Mouse (Mus musculus) liver, adult 2 months (tissue): ENCODE measurements at regions not wholly inside any gene's neighbourhood (a gene's known extent, or its start where the extent isn't known, plus 50 kb on each side); places are given as distances from the start of the nearest gene placed in this dataset.
A peak's percentile ranks its signal among the peaks of the same experiment; 100 is the strongest.

Source experiments
- DNase-seq: peaks from one replicate; pipeline ENCODE4 v3.0.0-alpha.2; 2011; ENCODE audit warnings: low read depth, low spot score; ENCODE audit errors: extremely low read depth
- H3K27ac ChIP-seq: fragments of 200-500 bp; replicated peaks from 2 replicates; pipeline ENCODE4 v1.5.1; 2012; ENCODE audit warnings: low read depth, mild to moderate bottlenecking, control low read depth, inconsistent platforms, low read length; ENCODE audit not compliant: insufficient read depth
- H3K27me3 ChIP-seq: fragments of 200-500 bp; 2 replicates; pipeline ENCODE4 v1.6.1; 2012; ENCODE audit warnings: mild to moderate bottlenecking, moderate library complexity, low read length, inconsistent platforms; ENCODE audit not compliant: control insufficient read depth, insufficient read depth
- H3K36me3 ChIP-seq: fragments of 200-500 bp; 2 replicates; pipeline ENCODE4 v1.6.1; 2012; ENCODE audit warnings: low read length, inconsistent platforms; ENCODE audit not compliant: control insufficient read depth, insufficient read depth
- H3K4me1 ChIP-seq: fragments of 200-500 bp; 2 replicates; pipeline ENCODE4 v1.6.1; 2011; ENCODE audit warnings: low read length; ENCODE audit not compliant: control insufficient read depth, insufficient read depth
- H3K4me3 ChIP-seq: fragments of 200-500 bp; 2 replicates; pipeline ENCODE4 v1.5.1; 2011; ENCODE audit warnings: low read depth, mild to moderate bottlenecking, control low read depth, low read length, moderate library complexity; ENCODE audit not compliant: insufficient read depth
- H3K79me2 ChIP-seq: fragments of 200-500 bp; 2 replicates; pipeline ENCODE4 v1.6.1; 2012; ENCODE audit warnings: inconsistent platforms, mild to moderate bottlenecking, low read length, moderate library complexity; ENCODE audit not compliant: control insufficient read depth, insufficient read depth
- H3K9ac ChIP-seq: fragments of 200-500 bp; 2 replicates; pipeline ENCODE4 v1.6.1; 2012; ENCODE audit warnings: low read depth, mild to moderate bottlenecking, control low read depth, inconsistent platforms, low read length
- CTCF ChIP-seq: fragments of 200-500 bp; IDR thresholded peaks from 2 replicates; pipeline ENCODE4 v1.5.1; 2011; ENCODE audit warnings: low read depth, low read length, control low read depth
- POLR2A ChIP-seq: fragments of 200-500 bp; IDR thresholded peaks from 2 replicates; pipeline ENCODE4 v1.6.1; 2011; ENCODE audit warnings: low read length, control low read depth; ENCODE audit not compliant: insufficient read depth; ENCODE audit errors: extremely low read depth
- WGBS: fragments of 180-500 bp; shearing (Covaris S2); methylation state at CpG from one replicate; pipeline ENCODE4 v1.1.7; 2018; 5-methylcytosine and 5-hydroxymethylcytosine counted together

- TF ChIP-seq POLR2A = no peak
- TF ChIP-seq CTCF = no peak
- H3K36me3 ChIP-seq = no peaks in the 10 kb centered on the region
- H3K79me2 ChIP-seq = no peaks in the 10 kb centered on the region
- H3K27ac ChIP-seq = no peak overlapping the region
- H3K4me3 ChIP-seq = no peak overlapping the region
- H3K27me3 ChIP-seq = no peaks in the 10 kb centered on the region
- WGBS = 82% methylated on average over 9 of the region's 9 CpGs
- H3K9ac ChIP-seq = no peak overlapping the region
- no peaks in the 10 kb centered on the region for H3K4me1 ChIP-seq
- DNase-seq = no peak
Measured at GRCm38 (mm10) chr5:41392137-41392554, 315.8 kb downstream of the Rab28 start.

- Histone ChIP-seq H3K27me3 (no peaks in the 10 kb centered on the region), H3K79me2 (no peaks in the 10 kb centered on the region), H3K4me3 (no peak overlapping the region), H3K9ac (no peak overlapping the region), H3K4me1 (no peaks in the 10 kb centered on the region), H3K36me3 (no peaks in the 10 kb centered on the region), H3K27ac (no peak overlapping the region)
- WGBS = 66% methylated on average over 3 of the region's 3 CpGs
- TF ChIP-seq CTCF = no peak
- TF ChIP-seq POLR2A = no peak
- DNase-seq = no peak
Measured at GRCm38 (mm10) chr5:41373409-41373808, 334.5 kb downstream of the Rab28 start.

DNA sequence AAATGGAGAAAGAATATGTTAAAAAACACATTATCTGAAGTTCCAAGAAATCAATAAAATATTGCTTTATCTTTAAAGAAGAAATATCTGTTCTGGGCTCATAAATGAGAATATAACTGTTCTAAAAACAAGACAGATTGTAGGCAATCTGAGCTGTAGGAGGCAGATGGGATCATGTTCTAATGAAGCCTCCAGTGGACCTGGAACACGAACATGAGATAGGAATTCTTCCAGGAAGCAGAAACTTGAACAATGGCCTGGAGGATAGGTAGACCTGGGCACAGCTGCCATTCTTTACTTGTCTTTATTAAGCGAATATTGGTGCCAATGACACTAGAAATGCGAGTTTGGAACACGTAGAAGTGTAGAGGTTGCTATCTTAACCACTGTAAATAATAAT is 336.5 kb downstream of the Rab28 start:
- Histone ChIP-seq H3K79me2 (no peaks in the 10 kb centered on the region), H3K27me3 (no peaks in the 10 kb centered on the region), H3K27ac (no peak overlapping the region), H3K36me3 (no peaks in the 10 kb centered on the region), H3K4me3 (no peak overlapping the region), H3K9ac (no peak overlapping the region), H3K4me1 (no peaks in the 10 kb centered on the region)
- TF ChIP-seq POLR2A (no peak), CTCF (no peak)
- DNase-seq = no peak
- WGBS = 71% methylated on average over 4 of the region's 4 CpGs

DNA sequence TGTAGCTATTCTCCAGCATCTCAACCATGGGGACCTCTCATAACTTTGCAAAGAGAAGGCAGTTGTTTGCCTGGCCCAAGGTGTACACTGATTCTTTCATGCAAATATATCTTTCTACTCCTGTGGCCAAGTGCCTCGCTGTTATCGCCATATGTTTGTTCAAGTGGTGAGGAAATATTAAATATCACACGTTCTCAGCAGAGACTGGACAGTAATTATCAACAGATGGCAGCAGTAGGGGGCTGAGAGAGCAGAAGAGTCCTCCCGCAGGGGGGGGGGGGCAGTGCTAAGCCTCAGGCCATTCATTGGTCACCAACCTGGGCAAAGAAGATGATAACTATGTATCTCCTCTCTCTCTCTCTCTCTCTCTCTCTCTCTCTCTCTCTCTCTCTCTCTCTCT is 337.6 kb downstream of the Rab28 start:
- TF ChIP-seq POLR2A (no peak), CTCF (no peak)
- H3K36me3 ChIP-seq = no peaks in the 10 kb centered on the region
- H3K4me3 ChIP-seq = no peak overlapping the region
- no peaks in the 10 kb centered on the region for H3K27me3 ChIP-seq
- H3K27ac ChIP-seq = no peak overlapping the region
- no peaks in the 10 kb centered on the region for H3K4me1 ChIP-seq
- WGBS = 57% methylated on average over 4 of the region's 4 CpGs
- H3K79me2 ChIP-seq = no peaks in the 10 kb centered on the region
- no peak for DNase-seq
- no peak overlapping the region for H3K9ac ChIP-seq

DNA sequence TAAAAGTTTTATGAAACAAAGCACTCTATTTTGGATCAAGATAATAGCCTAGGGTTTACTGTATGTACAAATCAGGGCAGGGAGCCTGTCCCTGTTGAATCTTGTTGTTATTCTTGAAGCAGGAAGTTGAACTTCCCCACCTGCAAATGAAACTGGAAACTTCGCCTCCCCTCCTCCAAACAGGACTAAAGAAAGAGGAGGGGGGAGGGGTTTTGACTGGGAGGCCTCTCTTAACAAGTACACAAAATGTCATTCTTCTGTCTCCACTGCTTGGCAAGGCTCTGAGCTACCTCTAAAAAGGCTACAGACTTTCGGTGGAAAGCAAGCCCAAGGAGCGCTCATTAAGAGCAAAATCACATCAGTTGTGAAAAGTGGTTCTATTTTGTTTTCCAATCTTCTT is 338.1 kb downstream of the Rab28 start:
- WGBS = 67% methylated on average over 3 of the region's 3 CpGs
- Histone ChIP-seq H3K4me3 (no peak overlapping the region), H3K9ac (no peak overlapping the region), H3K36me3 (no peaks in the 10 kb centered on the region), H3K4me1 (no peaks in the 10 kb centered on the region), H3K79me2 (no peaks in the 10 kb centered on the region), H3K27ac (no peak overlapping the region), H3K27me3 (no peaks in the 10 kb centered on the region)
- no peak for TF ChIP-seq POLR2A
- no peak for TF ChIP-seq CTCF
- DNase-seq = peak; percentile 2

GRCm38 (mm10) chr5:41365883-41366282 is 342.1 kb downstream of the Rab28 start:
- Histone ChIP-seq H3K27ac (no peak overlapping the region), H3K9ac (no peak overlapping the region), H3K27me3 (no peaks in the 10 kb centered on the region), H3K4me3 (no peak overlapping the region), H3K79me2 (no peaks in the 10 kb centered on the region), H3K4me1 (no peaks in the 10 kb centered on the region), H3K36me3 (no peaks in the 10 kb centered on the region)
- 72% methylated on average over 4 of the region's 4 CpGs for WGBS
- no peak for DNase-seq
- TF ChIP-seq CTCF (no peak), POLR2A (no peak)
